Mouse (Mus musculus): ENCODE measurements at regions not wholly inside any gene's neighbourhood (a gene's known extent, or its start where the extent isn't known, plus 50 kb on each side); places are given as distances from the start of the nearest gene placed in this dataset.

DNA sequence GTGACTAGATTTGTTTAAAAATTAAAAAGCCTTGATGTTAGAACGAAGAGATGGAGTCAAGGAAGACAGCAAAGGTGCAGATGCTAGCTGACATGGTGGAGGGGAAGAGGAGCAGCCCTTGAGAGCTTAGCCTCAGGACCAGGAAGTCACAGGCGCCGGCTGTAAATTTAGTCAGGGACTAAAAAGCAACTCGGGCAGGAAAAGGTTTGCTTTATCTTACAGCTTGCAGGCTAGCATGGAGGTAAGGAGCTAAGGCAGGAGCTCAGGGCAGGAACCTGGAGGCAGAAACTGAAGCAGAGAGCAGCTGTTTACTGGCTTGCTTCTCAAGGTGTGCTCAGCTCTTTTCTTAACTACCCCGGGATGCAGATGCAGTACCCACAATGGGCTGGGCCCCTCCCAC, 68.3 kb upstream of the Tmem150c start:
- Histone ChIP-seq H3K27me3 (ENCODE audit: control insufficient read depth, insufficient read depth, low read length) (no peaks in the 10 kb centered on the region), H3K4me1 (ENCODE audit: control insufficient read depth, insufficient read depth, low read length) (no peaks in the 10 kb centered on the region), H3K9ac (ENCODE audit: low read depth, low read length) (no peak overlapping the region), H3K36me3 (ENCODE audit: control insufficient read depth, insufficient read depth, low read length) (no peaks in the 10 kb centered on the region), H3K79me2 (ENCODE audit: control insufficient read depth, insufficient read depth, low read length) (no peaks in the 10 kb centered on the region), H3K4me3 (ENCODE audit: insufficient read depth, low read depth, low read length) (no peak overlapping the region), H3K27ac (replicated peaks; ENCODE audit: insufficient read depth, low read depth, low read length) (no peak overlapping the region)
- TF ChIP-seq CTCF (IDR thresholded peaks at IDR 0.05; ENCODE audit: low read depth, low read length) = no peak
- no peak for TF ChIP-seq POLR2A (IDR thresholded peaks at IDR 0.05; ENCODE audit: extremely low read depth, insufficient read depth, low read length)
- 81% methylated on average over 5 of the region's 5 CpGs for WGBS
- no peak for DNase-seq (ENCODE audit: extremely low read depth, low read depth, low spot score)

GRCm38 (mm10) chr5:100226571-100227235, 67.1 kb upstream of the Tmem150c start:
- Histone ChIP-seq H3K27me3 (ENCODE audit: control insufficient read depth, insufficient read depth, low read length) (no peaks in the 10 kb centered on the region), H3K79me2 (ENCODE audit: control insufficient read depth, insufficient read depth, low read length) (no peaks in the 10 kb centered on the region), H3K36me3 (ENCODE audit: control insufficient read depth, insufficient read depth, low read length) (no peaks in the 10 kb centered on the region), H3K27ac (replicated peaks; ENCODE audit: insufficient read depth, low read depth, low read length) (no peak overlapping the region), H3K4me3 (ENCODE audit: insufficient read depth, low read depth, low read length) (no peak overlapping the region), H3K9ac (ENCODE audit: low read depth, low read length) (no peak overlapping the region), H3K4me1 (ENCODE audit: control insufficient read depth, insufficient read depth, low read length) (no peaks in the 10 kb centered on the region)
- 83% methylated on average over 17 of the region's 17 CpGs for WGBS
- TF ChIP-seq CTCF (IDR thresholded peaks at IDR 0.05; ENCODE audit: low read depth, low read length) = no peak
- TF ChIP-seq POLR2A (IDR thresholded peaks at IDR 0.05; ENCODE audit: extremely low read depth, insufficient read depth, low read length) = no peak
- no peak for DNase-seq (ENCODE audit: extremely low read depth, low read depth, low spot score)

GRCm38 (mm10) chr5:100225491-100225890, 65.9 kb upstream of the Tmem150c start:
- H3K4me3 ChIP-seq (ENCODE audit: insufficient read depth, low read depth, low read length) = no peak overlapping the region
- H3K9ac ChIP-seq (ENCODE audit: low read depth, low read length) = no peak overlapping the region
- H3K27ac ChIP-seq (replicated peaks; ENCODE audit: insufficient read depth, low read depth, low read length) = no peak overlapping the region
- H3K4me1 ChIP-seq (ENCODE audit: control insufficient read depth, insufficient read depth, low read length) = no peaks in the 10 kb centered on the region
- H3K79me2 ChIP-seq (ENCODE audit: control insufficient read depth, insufficient read depth, low read length) = no peaks in the 10 kb centered on the region
- 75% methylated on average over 7 of the region's 7 CpGs for WGBS
- H3K36me3 ChIP-seq (ENCODE audit: control insufficient read depth, insufficient read depth, low read length) = no peaks in the 10 kb centered on the region
- no peaks in the 10 kb centered on the region for H3K27me3 ChIP-seq (ENCODE audit: control insufficient read depth, insufficient read depth, low read length)
- no peak for DNase-seq (ENCODE audit: extremely low read depth, low read depth, low spot score)
- no peak for TF ChIP-seq CTCF (IDR thresholded peaks at IDR 0.05; ENCODE audit: low read depth, low read length)
- no peak for TF ChIP-seq POLR2A (IDR thresholded peaks at IDR 0.05; ENCODE audit: extremely low read depth, insufficient read depth, low read length)

DNA sequence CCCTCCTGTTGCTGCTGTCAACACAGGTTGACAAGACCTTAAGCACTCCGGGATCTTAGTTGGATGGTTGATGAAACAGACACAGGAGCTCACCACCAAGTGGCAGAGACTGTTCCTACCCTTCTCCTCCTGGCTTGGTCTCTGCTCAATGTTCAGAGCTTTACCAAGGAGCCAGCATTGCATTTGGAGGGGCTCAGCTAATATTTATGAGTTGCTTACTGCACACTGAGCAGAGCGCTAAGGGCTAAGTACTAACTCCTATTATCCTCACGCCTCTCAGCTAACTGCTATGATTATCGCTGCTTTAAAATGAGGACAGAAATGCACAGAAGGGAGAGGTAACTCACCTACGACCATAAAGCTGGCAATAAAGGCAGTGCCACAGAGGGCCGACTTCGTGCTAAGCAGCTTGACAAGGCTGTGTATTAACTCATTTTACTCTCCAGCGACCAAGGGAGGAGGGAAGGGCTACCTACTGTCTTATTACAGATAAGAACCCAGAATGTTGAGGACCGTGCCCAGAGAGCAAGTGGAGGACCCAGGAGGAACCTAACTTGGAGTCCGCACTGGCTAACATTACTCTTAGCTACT, 65.3 kb upstream of the Tmem150c start:
- Histone ChIP-seq H3K9ac (ENCODE audit: low read depth, low read length) (no peak overlapping the region), H3K36me3 (ENCODE audit: control insufficient read depth, insufficient read depth, low read length) (no peaks in the 10 kb centered on the region), H3K27ac (replicated peaks; ENCODE audit: insufficient read depth, low read depth, low read length) (no peak overlapping the region)

GRCm38 (mm10) chr5:100221005-100221583, 61.5 kb upstream of the Tmem150c start:
- no peak overlapping the region for H3K4me3 ChIP-seq (ENCODE audit: insufficient read depth, low read depth, low read length)
- no peak overlapping the region for H3K27ac ChIP-seq (replicated peaks; ENCODE audit: insufficient read depth, low read depth, low read length)
- H3K9ac ChIP-seq (ENCODE audit: low read depth, low read length) = no peak overlapping the region
- no peaks in the 10 kb centered on the region for H3K36me3 ChIP-seq (ENCODE audit: control insufficient read depth, insufficient read depth, low read length)
- H3K79me2 ChIP-seq (ENCODE audit: control insufficient read depth, insufficient read depth, low read length) = no peaks in the 10 kb centered on the region
- no peaks in the 10 kb centered on the region for H3K4me1 ChIP-seq (ENCODE audit: control insufficient read depth, insufficient read depth, low read length)
- 83% methylated on average over 10 of the region's 10 CpGs for WGBS
- DNase-seq (ENCODE audit: extremely low read depth, low read depth, low spot score) = no peak
- TF ChIP-seq CTCF (IDR thresholded peaks at IDR 0.05; ENCODE audit: low read depth, low read length) = no peak
- TF ChIP-seq POLR2A (IDR thresholded peaks at IDR 0.05; ENCODE audit: extremely low read depth, insufficient read depth, low read length) = no peak
- H3K27me3 ChIP-seq (ENCODE audit: control insufficient read depth, insufficient read depth, low read length) = no peaks in the 10 kb centered on the region

More for the DNA sequence above, 65.3 kb upstream of the Tmem150c start:
- WGBS = 88% methylated on average over 10 of the region's 10 CpGs
- no peaks in the 10 kb centered on the region for H3K4me1 ChIP-seq (ENCODE audit: control insufficient read depth, insufficient read depth, low read length)
- TF ChIP-seq CTCF (IDR thresholded peaks at IDR 0.05; ENCODE audit: low read depth, low read length) (no peak), POLR2A (IDR thresholded peaks at IDR 0.05; ENCODE audit: extremely low read depth, insufficient read depth, low read length) (no peak)
- H3K4me3 ChIP-seq (ENCODE audit: insufficient read depth, low read depth, low read length) = no peak overlapping the region
- no peaks in the 10 kb centered on the region for H3K79me2 ChIP-seq (ENCODE audit: control insufficient read depth, insufficient read depth, low read length)
- H3K27me3 ChIP-seq (ENCODE audit: control insufficient read depth, insufficient read depth, low read length) = no peaks in the 10 kb centered on the region
- DNase-seq (ENCODE audit: extremely low read depth, low read depth, low spot score) = no peak

- no peaks in the 10 kb centered on the region for H3K36me3 ChIP-seq (ENCODE audit: control insufficient read depth, insufficient read depth, low read length)
- H3K27ac ChIP-seq (replicated peaks; ENCODE audit: insufficient read depth, low read depth, low read length) = no peak overlapping the region
- H3K4me1 ChIP-seq (ENCODE audit: control insufficient read depth, insufficient read depth, low read length) = no peaks in the 10 kb centered on the region
- H3K27me3 ChIP-seq (ENCODE audit: control insufficient read depth, insufficient read depth, low read length) = no peaks in the 10 kb centered on the region
- 88% methylated on average over 11 of the region's 11 CpGs for WGBS
- DNase-seq (ENCODE audit: extremely low read depth, low read depth, low spot score) = no peak
- H3K79me2 ChIP-seq (ENCODE audit: control insufficient read depth, insufficient read depth, low read length) = no peaks in the 10 kb centered on the region
- TF ChIP-seq CTCF (IDR thresholded peaks at IDR 0.05; ENCODE audit: low read depth, low read length) (no peak), POLR2A (IDR thresholded peaks at IDR 0.05; ENCODE audit: extremely low read depth, insufficient read depth, low read length) (no peak)
- H3K4me3 ChIP-seq (ENCODE audit: insufficient read depth, low read depth, low read length) = no peak overlapping the region
- H3K9ac ChIP-seq (ENCODE audit: low read depth, low read length) = no peak overlapping the region
Observed at GRCm38 (mm10) chr5:100220320-100220719, 60.7 kb upstream of the Tmem150c start.

All from liver, adult 2 months (tissue).